Mouse (Mus musculus): ENCODE results near the gene Il22ra2.

DNA sequence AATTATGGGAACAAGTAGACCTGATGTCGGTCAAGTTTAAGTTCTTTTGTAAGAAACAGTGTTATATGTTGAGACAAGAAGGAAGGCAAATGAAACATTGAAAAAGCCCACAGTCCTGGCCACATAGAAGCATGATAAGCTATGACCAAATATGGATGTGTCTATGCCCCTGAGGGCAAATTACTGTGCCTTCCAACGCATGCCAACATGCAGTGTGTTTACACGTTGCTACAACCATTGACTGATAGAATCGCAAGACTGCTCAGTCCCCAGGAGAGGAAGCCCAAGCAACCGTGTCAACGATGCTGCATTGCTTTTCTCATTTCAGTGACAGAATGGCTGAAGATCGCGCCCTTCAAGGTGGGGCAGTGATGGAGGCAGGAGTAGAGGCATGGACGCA is 35.6 kb downstream of the Il22ra2 start:
- TF ChIP-seq CTCF (IDR thresholded peaks at IDR 0.05; ENCODE audit: control insufficient read depth, insufficient read depth, low read length) = no peak
- no peak for TF ChIP-seq POLR2A (IDR thresholded peaks at IDR 0.05; ENCODE audit: borderline replicate concordance, control insufficient read depth, low read depth, low read length)
